Mouse (Mus musculus) Muller cell, postnatal 12 days (primary cell): ENCODE measurements around the gene Palm2.
"Not testable (repeated sequence)": the region's sequence is repeated elsewhere in the genome, so short reads cannot be mapped to it uniquely, and the experiment has no call there.

Experiments
- DNase-seq: peaks from one replicate; pipeline ENCODE4 v3.0.0-alpha.2; 2015; ENCODE audit errors: inconsistent ontology term

Gene Palm2

GRCm38 (mm10) chr4:57433941-57434704, at the start of gene Palm2:
Palm2 (plus strand) TSS chr4:57434247.
- peak; percentile 75 for DNase-seq

GRCm38 (mm10) chr4:57384355-57384754, 49.7 kb upstream of the Palm2 start:
- DNase-seq: no peak

GRCm38 (mm10) chr4:57391103-57391502, 42.9 kb upstream of the Palm2 start:
- DNase-seq: no peak

- no peak for DNase-seq
Measured at GRCm38 (mm10) chr4:57396414-57396813, 37.6 kb upstream of the Palm2 start.

- DNase-seq: not testable (repeated sequence)
Measured at GRCm38 (mm10) chr4:57412385-57412784, 21.7 kb upstream of the Palm2 start.

- DNase-seq: no peak
Measured at GRCm38 (mm10) chr4:57413016-57413415, 21.0 kb upstream of the Palm2 start.

GRCm38 (mm10) chr4:57413670-57414069, 20.4 kb upstream of the Palm2 start:
- not testable (repeated sequence) for DNase-seq

GRCm38 (mm10) chr4:57424011-57424410, 10.0 kb upstream of the Palm2 start:
- DNase-seq: no peak

GRCm38 (mm10) chr4:57428317-57428716, 5.7 kb upstream of the Palm2 start:
- no peak for DNase-seq

GRCm38 (mm10) chr4:57434705-57435360, 786 bp downstream of the Palm2 start:
- DNase-seq: no peak

GRCm38 (mm10) chr4:57436286-57436685, 2.2 kb downstream of the Palm2 start:
- DNase-seq: peak; percentile 44

- no peak for DNase-seq
Measured at GRCm38 (mm10) chr4:57446082-57446481, 12.0 kb downstream of the Palm2 start.

- no peak for DNase-seq
Measured at GRCm38 (mm10) chr4:57446854-57447444, 12.9 kb downstream of the Palm2 start.

GRCm38 (mm10) chr4:57451896-57452295, 17.8 kb downstream of the Palm2 start:
- peak; percentile 27 for DNase-seq

- DNase-seq: peak; percentile 57
Measured at GRCm38 (mm10) chr4:57452661-57453060, 18.6 kb downstream of the Palm2 start.

- DNase-seq: no peak
Measured at GRCm38 (mm10) chr4:57462378-57462777, 28.3 kb downstream of the Palm2 start.

GRCm38 (mm10) chr4:57482435-57482834, 48.4 kb downstream of the Palm2 start:
- no peak for DNase-seq

- no peak for DNase-seq
Measured at GRCm38 (mm10) chr4:57486392-57486791, 52.3 kb downstream of the Palm2 start.

GRCm38 (mm10) chr4:57489887-57490286, 55.8 kb downstream of the Palm2 start:
- DNase-seq: peak; percentile 57

- peak; percentile 76 for DNase-seq
Measured at GRCm38 (mm10) chr4:57504792-57505191, 70.7 kb downstream of the Palm2 start.

GRCm38 (mm10) chr4:57510576-57510975, 76.5 kb downstream of the Palm2 start:
- DNase-seq: no peak

- no peak for DNase-seq
Measured at GRCm38 (mm10) chr4:57511734-57512133, 77.7 kb downstream of the Palm2 start.
